Mouse (Mus musculus): ENCODE measurements around the gene Atp6v1f.

Atp6v1f gene

DNA sequence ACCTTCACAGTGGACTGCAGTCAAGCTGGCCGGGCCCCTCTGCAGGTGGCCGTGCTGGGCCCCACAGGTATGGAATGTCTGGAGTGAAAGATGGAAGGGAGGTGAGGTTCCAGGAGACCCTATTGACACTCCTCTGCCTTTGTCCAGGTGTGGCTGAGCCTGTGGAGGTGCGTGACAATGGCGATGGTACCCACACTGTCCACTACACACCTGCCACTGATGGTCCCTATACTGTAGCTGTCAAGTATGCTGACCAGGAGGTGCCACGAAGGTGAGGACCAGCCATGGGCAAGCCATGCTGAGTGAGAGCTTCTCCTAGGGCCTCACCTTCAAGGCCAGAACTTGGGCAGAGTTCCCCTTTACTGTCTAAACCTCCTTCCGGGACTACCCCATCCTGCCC is 16.9 kb upstream of the Atp6v1f start:
- in situ Hi-C loops (cut with MboI, MseI), result no loop called here

DNA sequence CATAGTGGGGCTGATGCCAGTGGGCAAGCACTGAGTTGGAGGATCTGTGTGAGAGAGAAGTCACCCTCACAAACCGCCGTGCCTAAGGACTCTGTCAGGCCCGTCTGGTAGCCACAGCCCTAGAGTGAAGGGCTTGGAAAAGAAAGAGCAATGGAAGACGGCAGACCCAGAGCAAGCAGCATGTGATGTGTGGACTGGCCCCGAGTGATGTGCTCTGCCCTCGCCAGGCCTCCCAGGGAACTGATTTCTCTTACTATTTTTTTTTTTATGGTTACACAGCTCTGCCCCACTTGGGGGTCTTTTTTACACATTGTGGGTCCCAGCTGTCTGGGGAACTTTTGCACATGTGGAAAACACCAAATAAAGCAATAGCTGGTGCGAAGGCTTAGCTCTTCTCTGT is 6.0 kb upstream of the Atp6v1f start:
- in situ Hi-C loops (cut with MboI, MseI), result no loop called here

DNA sequence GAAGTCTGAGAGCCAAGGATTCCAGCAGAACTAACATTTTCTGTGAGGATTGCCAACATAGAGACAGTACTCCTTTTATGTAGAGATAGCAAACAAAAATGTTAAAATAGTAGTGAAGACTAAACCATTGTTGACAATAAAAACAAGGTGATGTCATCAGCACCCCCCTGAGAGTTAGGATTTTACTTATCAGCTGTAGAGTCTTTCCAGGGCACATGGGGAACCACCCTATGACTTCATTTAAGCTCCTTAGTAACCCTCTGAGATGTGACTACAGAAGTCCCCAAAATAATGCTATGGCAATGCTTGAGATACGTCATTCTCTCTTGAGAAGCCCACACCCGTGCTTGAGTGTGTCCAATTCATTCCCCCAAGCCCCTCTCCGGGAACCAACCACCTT is 4.1 kb upstream of the Atp6v1f start:
- in situ Hi-C loops (cut with MboI, MseI), result no loop called here

DNA sequence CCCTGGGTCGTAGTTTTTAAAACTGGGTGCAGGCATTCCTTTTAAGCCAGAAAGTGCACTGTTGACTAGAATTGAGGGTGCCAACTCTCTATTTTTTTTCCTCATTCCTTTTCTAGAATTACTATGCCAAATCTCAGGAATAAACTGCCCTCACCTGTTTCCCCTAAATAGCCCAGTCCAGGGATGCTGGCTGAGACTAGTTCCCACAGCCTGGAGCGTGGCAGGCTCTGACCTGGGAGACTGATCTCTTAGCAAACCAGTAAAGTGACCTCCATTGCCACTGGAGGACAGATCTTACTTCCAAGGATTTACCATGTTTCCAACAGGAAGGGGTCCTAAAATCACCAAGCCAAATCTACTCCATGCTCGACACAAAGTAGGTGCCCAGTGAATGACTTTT is 1.3 kb downstream of the Atp6v1f start:
- in situ Hi-C loops (cut with MboI, MseI), result no loop called here

DNA sequence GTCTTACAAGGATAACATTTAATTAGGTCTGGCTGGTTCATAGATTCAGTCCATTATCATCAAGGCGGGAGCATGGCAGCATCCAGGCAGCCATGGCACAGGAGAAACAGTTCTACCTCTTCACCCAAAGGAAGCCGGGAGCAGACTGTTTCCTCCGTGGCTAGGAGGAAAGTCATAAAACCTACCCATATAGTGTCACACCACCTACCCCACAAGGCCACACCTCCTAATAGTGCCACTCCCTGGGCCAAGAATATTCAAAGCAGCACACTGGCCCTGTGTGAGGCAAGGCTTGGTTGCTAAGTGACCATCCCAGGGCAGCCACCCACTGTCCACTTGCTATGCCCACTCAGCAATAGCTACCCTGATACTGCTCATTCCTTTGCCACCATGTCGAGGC is 3.6 kb downstream of the Atp6v1f start, which contains the start of gene Atp6v1fnb:
Gene Atp6v1fnb, plus strand, starts transcription at position 301 of the 400 bp plus-strand sequence.
- in situ Hi-C loops (cut with MboI, MseI), result no loop called here

DNA sequence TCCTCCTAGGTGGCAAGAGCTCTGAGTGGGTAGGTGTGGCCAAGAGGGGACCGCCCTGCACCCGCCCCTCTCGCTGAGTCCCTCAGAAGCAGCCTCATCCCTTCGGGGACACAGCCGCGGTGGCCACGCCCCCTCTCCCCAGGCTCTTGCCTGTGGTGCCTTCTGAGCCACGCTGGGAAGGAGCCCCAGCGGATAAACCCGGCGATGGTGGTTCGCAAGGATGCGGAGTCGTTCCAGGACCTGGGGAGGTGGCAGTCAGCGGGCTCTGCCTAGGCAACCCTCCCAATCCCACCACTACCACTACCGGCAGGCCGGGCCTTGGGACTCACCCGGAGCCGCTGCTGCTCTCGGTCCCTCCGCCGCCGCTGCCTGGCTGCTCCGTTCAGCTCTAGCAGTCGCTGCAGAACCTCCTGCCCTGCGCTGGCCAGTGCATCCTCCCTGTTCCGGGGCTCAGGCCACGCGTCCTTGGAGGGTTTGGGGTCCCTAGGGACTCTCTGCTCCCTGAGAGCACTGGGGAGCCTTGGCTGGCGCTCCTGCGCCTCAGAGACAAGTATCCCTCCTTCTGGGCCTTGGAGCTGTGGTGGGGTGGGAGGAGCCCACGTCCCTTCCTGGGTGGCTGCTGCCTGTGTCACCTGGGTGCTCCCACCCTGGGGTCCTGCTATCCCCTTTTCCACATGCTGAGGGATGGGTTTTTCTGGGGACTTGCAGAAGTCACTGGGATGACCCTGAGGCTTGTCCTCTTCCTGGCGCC is 6.6 kb downstream of the Atp6v1f start:
- in situ Hi-C loops (cut with MboI, MseI), result no loop called here

DNA sequence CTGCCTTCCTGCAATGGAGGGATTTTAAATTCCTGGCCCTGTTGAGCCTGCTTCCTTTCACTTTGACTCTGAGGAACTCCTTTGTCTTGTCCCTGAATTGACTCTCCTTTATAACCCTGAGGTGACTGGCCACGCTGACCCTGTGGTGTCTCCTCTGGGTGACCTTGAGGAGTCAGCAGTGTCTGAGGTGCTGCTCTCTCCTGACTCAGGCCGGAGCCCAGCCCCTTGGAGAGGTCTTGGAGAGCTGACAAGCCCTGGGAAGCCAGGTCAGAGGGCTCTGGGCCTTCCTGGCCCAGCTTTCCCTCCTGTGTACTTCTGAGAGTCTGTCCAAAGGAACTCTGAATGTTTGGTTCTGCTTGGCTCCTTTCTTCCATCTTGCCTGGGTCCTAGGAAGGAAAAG is 7.2 kb downstream of the Atp6v1f start:
- in situ Hi-C loops (cut with MboI, MseI), result no loop called here

DNA sequence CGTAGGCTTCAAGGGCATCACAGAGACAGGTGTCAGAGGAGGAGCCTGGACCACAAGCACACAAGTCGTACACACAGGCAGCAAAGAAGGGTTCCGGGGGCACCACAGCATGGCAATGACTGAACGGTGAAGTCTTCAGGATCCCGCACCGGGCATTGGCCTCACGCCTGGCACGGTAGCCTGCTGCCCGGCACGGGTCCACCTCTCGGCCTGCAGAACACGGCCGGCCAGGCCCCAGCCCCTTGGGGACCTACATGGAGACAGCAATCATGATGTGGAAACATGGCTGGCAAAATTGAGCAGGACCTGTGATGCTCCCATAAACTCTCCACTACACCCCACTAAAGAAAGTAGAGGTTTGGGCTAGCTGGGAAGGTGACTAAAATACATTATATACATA is 15.2 kb downstream of the Atp6v1f start:
- in situ Hi-C loops (cut with MboI, MseI), result no loop called here

DNA sequence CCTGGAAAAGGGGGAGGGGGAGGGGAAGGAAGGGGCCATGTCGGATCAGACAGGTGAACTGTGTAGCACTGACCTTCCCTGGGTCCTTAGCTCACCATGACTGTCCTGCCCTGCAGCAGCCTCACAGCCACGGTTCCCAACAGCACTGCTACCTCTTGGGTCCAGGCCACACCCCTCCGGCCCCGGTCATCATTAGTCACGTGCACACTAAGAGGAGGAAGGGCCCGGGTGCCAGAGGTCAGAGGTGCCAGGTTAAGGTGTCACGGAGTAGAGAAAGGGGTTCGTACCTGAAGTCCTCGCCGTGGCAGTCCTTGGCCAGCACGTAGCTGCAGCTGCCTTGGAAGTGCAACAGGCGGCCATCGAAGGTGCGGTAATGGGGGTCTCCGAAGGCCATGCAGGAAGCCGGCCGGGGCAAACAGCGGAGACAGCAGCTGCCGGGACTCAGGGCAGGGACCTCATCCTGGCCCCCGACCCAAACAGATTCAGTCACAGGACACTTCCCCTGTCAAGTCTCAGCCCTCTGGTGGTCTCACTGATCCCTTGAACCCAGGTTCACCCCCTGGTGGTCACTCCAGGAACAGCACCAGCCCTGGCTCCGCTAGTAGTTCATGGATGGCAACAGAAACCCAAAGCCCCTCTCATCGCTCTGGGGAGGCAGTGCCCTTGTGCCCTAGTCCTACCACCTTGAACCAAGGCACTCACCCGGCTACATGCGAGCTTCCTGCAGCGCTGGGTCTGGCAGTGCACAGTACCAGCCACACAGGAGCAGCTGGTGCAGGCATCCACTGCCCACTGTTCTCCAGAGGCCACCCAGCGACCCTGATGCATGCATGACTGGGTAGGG is 17.4 kb downstream of the Atp6v1f start:
- in situ Hi-C loops (cut with MboI, MseI), result no loop called here

DNA sequence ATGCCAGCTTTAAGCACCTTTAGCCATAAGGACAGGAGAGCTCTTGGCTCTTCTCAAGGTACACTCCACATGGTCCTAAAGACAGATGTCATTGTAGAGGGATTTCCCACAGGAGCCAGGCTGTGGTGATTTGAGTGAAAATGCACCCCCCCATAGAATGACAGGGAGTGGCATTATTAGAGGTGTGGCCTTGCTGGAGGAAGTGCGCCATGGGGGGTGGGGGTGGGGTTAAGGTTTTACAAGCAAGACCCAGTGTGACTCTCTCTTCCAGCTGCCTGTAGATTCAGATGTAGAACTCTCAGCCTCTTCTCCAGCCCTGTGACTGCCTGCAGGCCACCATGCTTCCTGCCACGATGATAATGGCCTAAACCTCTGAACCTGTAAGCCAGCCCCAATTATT is 18.4 kb downstream of the Atp6v1f start:
- in situ Hi-C loops (cut with MboI, MseI), result no loop called here

DNA sequence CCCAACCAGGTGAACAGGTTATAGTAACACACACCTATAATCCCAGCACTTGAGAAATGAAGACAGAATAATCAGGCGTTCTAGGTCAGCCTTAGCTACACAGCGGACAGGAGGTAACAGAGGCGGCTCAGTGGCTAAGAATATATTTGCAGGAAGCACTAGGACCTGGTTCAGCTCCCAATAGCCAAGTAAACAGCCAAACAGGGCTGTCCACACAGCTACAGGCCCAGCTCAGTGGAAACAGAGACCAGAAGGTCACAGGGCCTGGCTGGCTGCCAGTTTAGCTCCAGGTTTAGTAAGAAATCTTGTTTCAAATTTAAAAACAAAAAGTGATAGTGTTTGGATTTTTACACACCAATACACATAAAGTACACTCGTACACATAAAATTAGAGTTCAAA is 26.6 kb downstream of the Atp6v1f start:
- in situ Hi-C loops (cut with MboI, MseI), result no loop called here

DNA sequence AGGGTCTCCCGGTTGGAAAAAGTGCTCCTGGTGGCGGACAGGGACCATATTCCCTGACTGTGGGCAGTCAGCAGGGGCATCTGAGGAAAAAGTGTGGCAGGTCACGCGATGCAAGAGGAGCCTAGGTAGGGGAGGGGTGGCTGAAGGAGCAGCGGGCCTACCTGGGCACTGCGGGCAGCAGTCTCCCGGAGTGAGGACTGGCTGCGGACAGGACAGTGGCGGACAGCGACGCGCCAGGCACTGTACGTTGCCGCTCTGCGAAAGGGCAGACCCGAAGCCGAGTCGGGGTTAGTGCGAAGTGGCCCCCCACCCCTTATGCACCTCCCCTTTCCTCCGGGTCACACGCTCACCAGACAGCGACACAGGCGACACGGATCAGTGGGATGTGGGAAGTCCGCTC is 28.8 kb downstream of the Atp6v1f start:
- in situ Hi-C loops (cut with MboI, MseI), result no loop called here

DNA sequence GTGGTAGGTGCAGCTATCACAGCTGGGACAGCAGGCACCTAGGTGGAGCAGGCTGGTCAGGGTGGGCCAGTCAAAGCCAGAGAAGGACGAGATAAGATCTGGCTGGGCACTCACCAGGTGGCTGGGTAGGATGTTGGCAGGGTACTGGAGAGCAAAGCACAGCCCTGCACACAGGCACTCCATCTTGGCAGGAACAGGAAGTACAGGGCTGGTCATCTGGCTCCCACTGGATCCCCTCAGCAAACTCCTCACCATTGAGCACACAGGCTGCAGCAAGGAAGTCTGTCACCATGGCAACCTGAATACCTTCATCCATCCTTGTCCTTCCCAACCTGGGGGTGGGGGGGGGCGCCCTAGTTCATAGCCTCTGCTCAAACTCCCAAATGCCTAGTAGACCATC is 30.3 kb downstream of the Atp6v1f start:
- in situ Hi-C loops (cut with MboI, MseI), result no loop called here

DNA sequence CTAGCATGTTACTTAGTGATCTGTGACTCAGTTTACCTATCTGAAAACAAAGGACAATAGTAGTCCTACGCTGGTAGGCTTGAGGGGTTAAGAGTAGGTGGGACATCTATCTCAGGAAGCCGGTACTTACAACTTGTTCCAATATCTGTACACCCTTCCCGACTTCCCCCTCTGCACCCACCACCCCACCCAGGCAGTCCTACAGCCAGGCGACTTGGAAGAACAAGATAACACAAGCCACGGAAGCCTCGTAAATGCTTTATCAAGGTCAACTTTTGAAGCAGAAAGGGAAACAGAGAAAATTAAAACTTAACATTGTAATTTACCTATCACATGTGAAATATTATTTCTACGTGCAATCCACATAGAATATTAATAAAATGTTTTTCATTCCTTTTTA is 32.7 kb downstream of the Atp6v1f start:
- in situ Hi-C loops (cut with MboI, MseI), result no loop called here

DNA sequence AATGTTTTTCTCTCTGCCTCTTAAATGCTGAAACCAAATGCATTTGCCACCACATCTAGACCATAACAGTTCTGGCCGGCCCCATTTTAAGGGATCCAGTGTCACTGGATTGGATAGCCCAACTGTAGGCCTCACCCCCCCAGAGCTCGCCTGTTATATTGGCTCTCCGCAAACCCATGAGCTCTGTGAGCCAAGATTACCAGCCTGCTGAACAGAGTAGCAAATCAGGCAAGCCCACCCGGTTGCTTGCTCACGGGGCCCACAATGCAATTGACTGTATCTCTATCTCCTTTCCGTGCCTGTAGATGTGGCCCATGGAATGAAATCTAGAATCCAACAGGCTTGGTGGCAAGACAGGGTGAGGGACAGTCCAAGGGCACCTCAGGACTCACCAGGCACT is 33.3 kb downstream of the Atp6v1f start:
- in situ Hi-C loops (cut with MboI, MseI), result no loop called here

DNA sequence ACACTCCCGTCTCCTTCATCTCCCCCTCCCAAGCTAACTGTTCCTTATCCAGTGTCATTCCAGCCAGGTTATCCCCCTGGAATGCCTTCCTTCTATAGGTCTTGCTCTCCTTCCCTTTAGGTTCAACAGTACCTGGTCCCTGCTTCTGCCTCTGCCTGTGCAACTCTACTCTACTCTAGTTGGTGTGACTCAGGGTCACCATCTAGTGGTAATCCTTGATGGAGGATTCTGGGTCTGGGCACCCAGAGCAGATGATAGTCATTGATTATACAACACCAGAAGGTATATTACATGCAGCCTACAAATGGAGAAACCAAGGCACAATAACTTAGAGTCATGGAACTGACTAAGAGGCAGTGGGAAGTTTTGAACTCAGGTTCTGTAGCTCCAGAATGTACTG is 34.1 kb downstream of the Atp6v1f start:
- in situ Hi-C loops (cut with MboI, MseI), result no loop called here

DNA sequence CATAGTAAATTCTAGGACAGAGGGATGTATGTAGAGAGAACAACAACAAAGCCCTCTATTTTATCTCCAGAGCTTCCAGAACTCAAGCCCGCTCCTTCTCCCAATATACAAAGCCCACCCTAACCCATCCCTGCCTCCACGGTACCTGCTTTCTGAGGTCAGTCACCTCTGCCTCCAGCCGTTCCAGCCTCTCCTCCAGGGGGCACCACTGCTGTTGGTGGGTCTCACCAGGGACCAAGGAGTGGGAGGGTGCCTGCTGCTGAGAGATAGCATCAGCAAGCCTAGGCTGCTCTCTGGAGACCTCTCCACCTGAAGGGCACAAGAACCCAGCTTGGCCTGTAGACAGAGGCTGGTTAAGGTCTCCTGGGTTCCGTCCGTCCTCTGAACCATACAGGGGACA is 38.0 kb downstream of the Atp6v1f start:
- in situ Hi-C loops (cut with MboI, MseI), result no loop called here

DNA sequence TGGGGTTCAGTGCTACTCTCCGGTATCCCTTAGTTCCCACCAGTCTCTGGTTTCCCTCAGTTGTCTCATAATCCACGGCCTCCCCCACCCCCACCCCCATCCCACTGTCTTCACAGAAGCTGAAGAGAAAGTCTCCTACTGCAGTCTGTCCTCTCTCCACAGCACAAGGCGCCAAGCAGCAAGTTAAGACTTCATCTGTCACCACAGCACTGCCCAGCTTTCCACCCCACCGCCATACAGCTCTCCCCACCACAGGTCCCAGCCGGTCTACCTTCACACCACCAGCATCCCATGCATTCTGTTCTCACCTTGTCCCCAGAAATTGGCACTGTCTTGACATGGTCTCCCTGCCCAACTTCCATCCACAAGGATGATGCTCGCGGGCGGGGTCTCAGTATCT is 39.3 kb downstream of the Atp6v1f start:
- in situ Hi-C loops (cut with MboI, MseI), result no loop called here

DNA sequence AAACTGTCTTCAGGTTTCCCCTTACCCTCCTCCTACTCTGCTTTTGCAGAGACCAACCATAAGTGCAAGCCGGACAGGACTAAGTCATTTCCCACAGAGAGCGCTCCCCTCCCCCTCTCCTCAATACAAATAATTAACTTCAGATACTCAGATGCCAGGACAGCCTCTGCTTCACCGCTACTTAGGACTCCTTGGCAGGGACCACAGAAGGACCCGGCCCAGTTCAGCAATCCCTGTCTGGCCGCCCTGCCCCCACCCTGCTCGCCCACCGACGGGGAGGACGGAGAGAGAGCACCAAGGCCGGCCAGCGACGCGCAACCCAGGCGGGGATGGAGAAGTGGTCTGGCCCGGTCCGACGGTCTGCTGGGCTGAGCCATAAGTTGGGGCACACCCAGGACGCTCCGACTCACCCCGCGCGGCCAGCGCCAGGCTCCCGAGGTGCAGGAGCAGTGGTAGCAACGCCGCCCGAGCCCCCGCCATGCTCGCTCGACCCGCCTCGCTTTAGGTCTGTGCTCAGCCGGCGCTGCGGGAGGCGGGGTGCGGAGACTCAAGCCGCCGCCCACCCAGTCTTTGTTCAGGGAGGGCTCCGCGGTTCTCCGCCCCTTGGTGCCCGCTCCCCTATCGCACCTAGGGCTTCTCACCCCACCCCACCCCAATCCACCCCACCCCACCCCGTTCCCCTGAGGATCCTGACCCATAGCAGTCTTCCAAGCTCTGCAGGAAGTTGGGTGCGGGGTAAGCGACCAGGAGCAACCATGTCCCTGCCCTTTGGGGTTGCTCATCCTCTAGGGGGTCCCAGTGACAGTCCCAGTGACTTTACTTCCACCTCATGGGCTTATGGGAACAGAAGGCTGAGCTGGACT is 40.2 kb downstream of the Atp6v1f start, which contains the start of gene Kcp:
Gene Kcp, minus strand, starts transcription at position 506 of the 863 bp plus-strand sequence.
- in situ Hi-C loops (cut with MboI, MseI), result no loop called here

DNA sequence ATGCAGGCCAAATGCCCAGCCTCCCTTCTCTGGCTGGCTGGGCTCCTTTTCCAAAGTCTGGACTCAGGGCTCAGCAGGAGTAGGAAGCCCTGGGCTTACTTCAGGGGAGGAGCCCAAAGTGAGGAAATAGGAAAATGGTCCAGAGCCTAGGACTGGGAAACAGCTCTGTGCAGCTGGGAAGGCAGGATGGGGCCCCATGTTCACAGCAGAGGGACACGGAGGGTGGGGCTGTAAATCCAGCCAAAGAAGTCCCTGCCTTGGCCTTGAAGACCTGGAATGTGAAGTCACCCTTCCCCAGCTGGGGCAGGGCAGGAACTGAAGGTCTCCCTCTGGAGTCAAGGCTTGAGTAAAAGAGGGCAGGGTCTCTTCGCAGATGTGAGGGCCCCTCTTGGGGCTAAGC is 41.6 kb downstream of the Atp6v1f start:
- in situ Hi-C loops (cut with MboI, MseI), result no loop called here

DNA sequence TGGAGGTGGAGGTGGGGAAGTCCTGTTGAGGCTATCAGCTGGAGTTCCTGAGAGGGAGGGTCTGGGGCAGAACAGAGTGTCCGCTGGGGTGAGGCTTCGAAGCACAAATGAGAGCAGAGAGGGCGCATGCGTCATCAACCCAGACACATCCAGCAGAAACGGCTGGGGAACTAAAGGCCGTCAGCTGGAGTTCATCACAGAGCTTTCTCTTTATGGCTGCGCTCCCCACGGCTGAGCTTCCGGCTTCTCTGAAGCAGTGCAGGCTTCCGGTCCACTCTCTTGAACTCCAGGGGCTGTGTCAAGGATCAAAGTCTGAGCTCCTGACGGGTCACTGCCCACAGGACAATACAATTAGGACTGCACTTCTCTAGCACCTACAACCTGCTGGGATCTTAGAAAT is 45.8 kb downstream of the Atp6v1f start:
- in situ Hi-C loops (cut with MboI, MseI), result no loop called here

DNA sequence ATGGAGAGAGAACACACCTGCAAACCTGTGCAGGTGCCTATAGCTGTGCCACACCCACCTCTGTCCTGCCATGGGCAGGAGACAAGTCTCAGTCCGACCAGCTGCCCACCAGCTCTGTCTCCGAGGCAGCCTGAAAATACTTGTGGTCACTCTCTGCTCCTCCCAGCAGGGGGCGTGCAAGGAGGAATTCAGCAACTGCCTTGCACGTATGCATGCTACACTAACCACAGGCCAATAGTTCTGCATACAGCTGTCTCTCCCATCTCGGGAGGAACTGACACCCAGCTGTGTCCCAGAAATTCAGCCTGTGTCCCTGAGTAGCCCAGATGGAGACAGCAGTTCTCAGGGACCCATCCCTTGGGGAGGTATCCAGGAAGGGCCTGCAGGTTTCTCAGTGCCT is 49.6 kb downstream of the Atp6v1f start:
- in situ Hi-C loops (cut with MboI, MseI), result no loop called here

All from regulatory T cell (primary cell).